Mouse (Mus musculus): ENCODE results near the gene Rps10. TPM values are rescaled to one million over a fixed set of nuclear protein-coding genes. Genes with fewer than 3 reads are reported as not detected.
"Not testable (repeated sequence)": the region's sequence is repeated elsewhere in the genome, so short reads cannot be mapped to it uniquely, and the experiment has no call there.

Rps10 gene
- polyA plus RNA-seq, 2 experiments, result 712 to 1,128 TPM

DNA sequence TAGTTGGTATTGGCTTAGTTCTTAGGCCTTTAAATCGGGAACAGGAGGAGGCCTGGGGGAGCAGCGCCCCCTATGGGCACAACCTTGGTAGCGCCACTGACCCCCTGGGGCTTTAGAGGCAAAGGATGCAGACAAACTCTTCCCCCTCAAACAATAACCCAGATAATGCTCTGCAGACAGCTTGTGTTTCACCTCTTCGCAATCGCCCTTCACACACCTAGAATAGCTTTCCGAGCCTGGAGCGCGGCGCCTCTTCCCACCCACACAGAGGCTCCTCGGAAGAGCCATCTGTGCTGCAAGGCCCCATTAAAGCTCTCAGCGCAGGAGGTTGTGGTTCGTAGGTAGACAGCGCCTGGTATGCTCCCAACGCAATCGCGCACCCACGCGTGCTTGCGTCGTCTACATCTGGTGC, 2.5 kb upstream of the Rps10 start:
- H3K27me3 ChIP-seq (ENCODE audit: control insufficient read depth, insufficient read depth, low read length), result no peaks in the 10 kb centered on the region
- 80% methylated on average over 20 of the region's 20 CpGs for WGBS (ENCODE audit: insufficient replicate concordance)
- no peaks in the 10 kb centered on the region for H3K9me3 ChIP-seq (ENCODE audit: control insufficient read depth, low read length)
- no peak overlapping the region for H3K9ac ChIP-seq (replicated peaks)
- no peak for ATAC-seq (ENCODE audit: insufficient read depth)
- H3K4me2 ChIP-seq (ENCODE audit: low read depth), result no peak overlapping the region
- DNase-seq (ENCODE audit: low read depth in 3 of 3, low spot score in 3 of 3), result no peak
- TF ChIP-seq CTCF (IDR thresholded peaks at IDR 0.05; ENCODE audit: low read depth) (peak; percentile 83), EP300 (IDR thresholded peaks at IDR 0.05; ENCODE audit: low read depth) (no peak)
- peaks cover 6 to 12% of the 10 kb centered on the region in 2 experiments for H3K4me1 ChIP-seq (replicated peaks; ENCODE audit: control insufficient read depth in 2 of 2, insufficient read depth in 2 of 2, low read length in 1 of 2)
- no peak overlapping the region for H3K27ac ChIP-seq
- H3K36me3 ChIP-seq (replicated peaks; ENCODE audit: control insufficient read depth, insufficient read depth, low read depth), result no peaks in the 10 kb centered on the region
- H3K4me3 ChIP-seq (ENCODE audit: insufficient read depth in 1 of 2, low read depth in 2 of 2, low read length in 2 of 2), result no peak overlapping the region

DNA sequence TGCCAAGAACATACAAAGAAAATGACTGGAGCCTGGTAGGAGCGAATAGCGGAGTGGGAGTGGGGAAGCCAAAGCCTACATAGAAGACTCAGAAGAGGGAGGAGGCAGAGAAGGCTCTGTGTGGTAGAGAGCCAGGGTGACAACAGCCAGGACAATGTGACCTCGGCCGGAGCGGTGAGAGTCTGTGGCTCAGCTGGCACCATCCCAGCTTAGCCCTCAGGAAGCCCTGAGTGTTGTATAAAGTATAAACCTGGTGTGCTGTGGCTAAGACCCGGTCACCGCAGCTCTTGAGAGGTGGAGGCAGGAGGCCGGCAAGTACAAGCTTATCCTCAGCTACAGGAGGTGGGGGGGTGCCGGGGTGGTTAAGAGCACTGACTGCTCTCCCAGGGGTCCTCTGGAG, 864 bp upstream of the Rps10 start:
- peaks cover 6 to 19% of the 10 kb centered on the region in 2 experiments for H3K4me1 ChIP-seq (replicated peaks; ENCODE audit: control insufficient read depth in 2 of 2, insufficient read depth in 2 of 2, low read length in 1 of 2)
- peaks cover 15% of the 10 kb centered on the region for H3K36me3 ChIP-seq (replicated peaks; ENCODE audit: control insufficient read depth, insufficient read depth, low read depth)
- H3K4me2 ChIP-seq (ENCODE audit: low read depth), result no peak overlapping the region
- H3K27ac ChIP-seq, result no peak overlapping the region
- DNase-seq (ENCODE audit: low read depth in 3 of 3, low spot score in 3 of 3), result no peak
- no peak for ATAC-seq (ENCODE audit: insufficient read depth)
- no peak overlapping the region for H3K9ac ChIP-seq (replicated peaks)
- WGBS (ENCODE audit: insufficient replicate concordance), result 73% methylated on average over 9 of the region's 9 CpGs
- TF ChIP-seq CTCF (IDR thresholded peaks at IDR 0.05; ENCODE audit: low read depth) (no peak), EP300 (IDR thresholded peaks at IDR 0.05; ENCODE audit: low read depth) (no peak)
- no peaks in the 10 kb centered on the region for H3K27me3 ChIP-seq (ENCODE audit: control insufficient read depth, insufficient read depth, low read length)
- no peak overlapping the region for H3K4me3 ChIP-seq (ENCODE audit: insufficient read depth in 1 of 2, low read depth in 2 of 2, low read length in 2 of 2)
- H3K9me3 ChIP-seq (ENCODE audit: control insufficient read depth, low read length), result no peaks in the 10 kb centered on the region

DNA sequence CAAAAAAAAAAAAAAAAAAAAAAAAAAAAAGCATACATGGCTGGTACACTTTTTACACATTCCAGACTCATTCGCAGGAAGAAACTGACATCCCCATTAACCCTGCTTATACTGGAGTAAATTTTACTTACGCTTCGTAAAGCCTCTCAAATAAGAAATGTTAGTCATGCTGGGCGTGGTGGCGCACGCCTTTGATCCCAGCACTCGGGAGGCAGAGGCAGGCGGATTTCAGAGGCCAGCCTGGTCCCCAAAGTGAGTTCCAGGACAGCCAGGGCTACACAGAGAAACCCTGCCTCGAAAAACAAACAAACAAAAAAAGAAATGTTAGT, 930 bp downstream of the Rps10 start:
- Histone ChIP-seq H3K9ac (replicated peaks) (peak overlapping the region; percentile 4; the same call in 1 of the 2 replicates), H3K4me3 (ENCODE audit: insufficient read depth in 1 of 2, low read depth in 2 of 2, low read length in 2 of 2) (peak overlapping the region; percentile 65 to 81), H3K27ac (peak overlapping the region; percentile 15; the same call in 1 of the 2 replicates), H3K36me3 (replicated peaks; ENCODE audit: control insufficient read depth, insufficient read depth, low read depth) (peaks cover 33% of the 10 kb centered on the region), H3K4me1 (replicated peaks; ENCODE audit: control insufficient read depth in 2 of 2, insufficient read depth in 2 of 2, low read length in 1 of 2) (peaks cover 6 to 19% of the 10 kb centered on the region in 2 experiments), H3K4me2 (ENCODE audit: low read depth) (peak overlapping the region; percentile 66)
- 22% methylated on average over 9 of the region's 9 CpGs for WGBS (ENCODE audit: insufficient replicate concordance)
- H3K9me3 ChIP-seq (ENCODE audit: control insufficient read depth, low read length); H3K27me3 ChIP-seq (ENCODE audit: control insufficient read depth, insufficient read depth, low read length); DNase-seq (ENCODE audit: low read depth in 3 of 3, low spot score in 3 of 3): not testable (repeated sequence)
- ATAC-seq (ENCODE audit: insufficient read depth), result peak; percentile 4; the same call in 1 of the 2 replicates

- peaks cover 6 to 19% of the 10 kb centered on the region in 2 experiments for H3K4me1 ChIP-seq (replicated peaks; ENCODE audit: control insufficient read depth in 2 of 2, insufficient read depth in 2 of 2, low read length in 1 of 2)
- ATAC-seq (ENCODE audit: insufficient read depth) (peak; percentile 96), DNase-seq (ENCODE audit: low read depth in 3 of 3, low spot score in 3 of 3) (peak; percentile 73 to 79 (median 78))
Observed at GRCm38 (mm10) chr17:27634871-27635574, 1.4 kb downstream of the Rps10 start, which contains the start of gene RPS10-NUDT3. Gene RPS10-NUDT3, minus strand, starts transcription at chr17:27635222.

DNA sequence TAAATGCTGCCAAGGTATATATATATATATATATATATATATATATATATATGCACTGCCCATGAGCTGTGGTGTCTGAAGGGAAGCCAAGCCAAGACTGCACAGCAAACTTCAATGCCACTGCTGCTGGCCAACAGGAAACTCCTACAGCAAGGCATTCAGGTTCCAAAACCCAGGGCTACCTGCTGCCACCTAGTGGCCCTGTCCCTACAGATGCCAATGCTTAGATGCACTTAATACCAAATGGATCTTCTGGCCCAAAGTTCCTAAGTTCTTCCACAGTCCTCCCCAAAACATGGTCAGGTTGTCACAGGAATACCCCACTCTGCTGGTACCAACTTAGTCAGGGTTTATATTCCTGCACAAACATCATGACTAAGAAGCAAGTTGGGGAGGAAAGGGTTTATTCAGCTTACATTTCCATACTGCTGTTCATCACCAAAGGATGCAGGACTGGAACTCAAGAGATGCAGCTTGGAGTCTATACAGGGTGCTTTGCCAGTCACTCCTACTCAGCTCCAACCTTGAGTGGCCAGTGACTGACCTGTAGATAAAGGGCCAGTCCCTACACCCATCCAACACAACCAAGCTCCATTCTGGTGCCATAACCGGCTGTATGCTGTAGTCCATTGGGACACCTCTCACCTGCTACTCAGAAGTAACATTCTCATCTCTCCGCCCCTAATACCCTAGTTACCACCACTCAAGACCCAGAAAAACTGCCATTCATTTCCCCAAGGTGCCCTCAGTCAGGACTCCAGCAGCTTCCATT, 7.0 kb downstream of the Rps10 start:
- 68% methylated on average over 2 of the region's 2 CpGs for WGBS (ENCODE audit: insufficient replicate concordance)
- Histone ChIP-seq H3K4me2 (ENCODE audit: low read depth) (no peak overlapping the region), H3K27me3 (ENCODE audit: control insufficient read depth, insufficient read depth, low read length) (no peaks in the 10 kb centered on the region), H3K9ac (replicated peaks) (no peak overlapping the region), H3K27ac (no peak overlapping the region), H3K4me3 (ENCODE audit: insufficient read depth in 1 of 2, low read depth in 2 of 2, low read length in 2 of 2) (no peak overlapping the region), H3K9me3 (ENCODE audit: control insufficient read depth, low read length) (no peaks in the 10 kb centered on the region), H3K36me3 (replicated peaks; ENCODE audit: control insufficient read depth, insufficient read depth, low read depth) (peaks cover 42% of the 10 kb centered on the region), H3K4me1 (replicated peaks; ENCODE audit: control insufficient read depth in 2 of 2, insufficient read depth in 2 of 2, low read length in 1 of 2) (peaks cover 0 to 13% of the 10 kb centered on the region in 2 experiments; a peak in 3 of 4 replicates)
- ATAC-seq (ENCODE audit: insufficient read depth) (peak; percentile 38), DNase-seq (ENCODE audit: low read depth in 3 of 3, low spot score in 3 of 3) (peak; percentile 56 to 59 (median 57))
- TF ChIP-seq CTCF (IDR thresholded peaks at IDR 0.05; ENCODE audit: low read depth) (peak; percentile 92), EP300 (IDR thresholded peaks at IDR 0.05; ENCODE audit: low read depth) (no peak)

More at GRCm38 (mm10) chr17:27634871-27635574, 1.4 kb downstream of the Rps10 start, which contains the start of gene RPS10-NUDT3:
- Histone ChIP-seq H3K4me3 (ENCODE audit: insufficient read depth in 1 of 2, low read depth in 2 of 2, low read length in 2 of 2) (peak within 1 kb of the TSS; percentile 81 to 100), H3K27me3 (ENCODE audit: control insufficient read depth, insufficient read depth, low read length) (no peaks in the 10 kb centered on the region), H3K4me2 (ENCODE audit: low read depth) (peak within 1 kb of the TSS; percentile 66), H3K27ac (peak within 1 kb of the TSS; percentile 53), H3K9me3 (ENCODE audit: control insufficient read depth, low read length) (no peaks in the 10 kb centered on the region), H3K9ac (replicated peaks) (peak within 1 kb of the TSS; percentile 96), H3K36me3 (replicated peaks; ENCODE audit: control insufficient read depth, insufficient read depth, low read depth) (peaks cover 38% of the 10 kb centered on the region)
- under 1% methylated on average over 70 of the region's 72 CpGs for WGBS (ENCODE audit: insufficient replicate concordance)
- TF ChIP-seq CTCF (IDR thresholded peaks at IDR 0.05; ENCODE audit: low read depth) (no peak), EP300 (IDR thresholded peaks at IDR 0.05; ENCODE audit: low read depth) (peak; percentile 23; the same call in 1 of the 2 replicates)

All from liver, embryonic 14.5 days (tissue).